Mouse (Mus musculus) forebrain, embryonic 15.5 days (tissue): ENCODE data around the gene Olfr1202. TPM values are rescaled to one million over a fixed set of nuclear protein-coding genes. Genes with fewer than 3 reads are reported as not detected.

Experiments used
- ATAC-seq: fragments of 200-750 bp; cut with Nextera tagmentation; replicated peaks from 2 replicates; pipeline ENCODE4 v1.8.0; 2017; ENCODE audit warnings: mild to moderate bottlenecking, moderate TSS enrichment, moderate library complexity
- H3K27ac ChIP-seq: fragments of 300-500 bp; sonication (generic); replicated peaks from 2 replicates; pipeline ENCODE4 v1.5.1; 2015; ENCODE audit warnings: mild to moderate bottlenecking, inconsistent platforms
- H3K27me3 ChIP-seq: fragments of 300-500 bp; sonication (generic); 2 replicates; pipeline ENCODE4 v1.6.1; 2015; ENCODE audit warnings: inconsistent platforms
- H3K36me3 ChIP-seq: fragments of 300-500 bp; sonication (generic); 2 replicates; pipeline ENCODE4 v1.6.1; 2015; ENCODE audit warnings: mild to moderate bottlenecking, inconsistent platforms
- H3K4me1 ChIP-seq: fragments of 300-500 bp; sonication (generic); 2 replicates; pipeline ENCODE4 v1.6.1; 2015; ENCODE audit warnings: inconsistent platforms
- H3K4me2 ChIP-seq: fragments of 300-500 bp; sonication (generic); replicated peaks from 2 replicates; pipeline ENCODE4 v1.6.1; 2015; ENCODE audit warnings: mild to moderate bottlenecking, inconsistent platforms
- H3K4me3 ChIP-seq: fragments of 300-500 bp; sonication (generic); 2 replicates; pipeline ENCODE4 v1.5.1; 2015; ENCODE audit warnings: mild to moderate bottlenecking, inconsistent platforms
- H3K9ac ChIP-seq: fragments of 300-500 bp; sonication (generic); replicated peaks from 2 replicates; pipeline ENCODE4 v1.6.1; 2015; ENCODE audit warnings: mild to moderate bottlenecking, inconsistent platforms
- H3K9me3 ChIP-seq: fragments of 300-500 bp; sonication (generic); 2 replicates; pipeline ENCODE4 v1.6.1; 2016; ENCODE audit warnings: inconsistent platforms
- WGBS: fragments of 180-500 bp; shearing (Covaris S2); methylation state at CpG from one replicate; pipeline ENCODE4 v1.1.7; 2015; ENCODE audit warnings: mixed read lengths; 5-methylcytosine and 5-hydroxymethylcytosine counted together
- polyA plus RNA-seq: library from polyadenylated mRNA; unstranded; fragments of >200 nt; fragmentation: Nextera tagmentation; extraction: Ambion mirVana; gene quantifications from 2 replicates; pipeline ENCODE4 v1.2.1, GENCODE M21; 2015

The Olfr1202 gene
- not detected in 2 replicates for polyA plus RNA-seq

DNA sequence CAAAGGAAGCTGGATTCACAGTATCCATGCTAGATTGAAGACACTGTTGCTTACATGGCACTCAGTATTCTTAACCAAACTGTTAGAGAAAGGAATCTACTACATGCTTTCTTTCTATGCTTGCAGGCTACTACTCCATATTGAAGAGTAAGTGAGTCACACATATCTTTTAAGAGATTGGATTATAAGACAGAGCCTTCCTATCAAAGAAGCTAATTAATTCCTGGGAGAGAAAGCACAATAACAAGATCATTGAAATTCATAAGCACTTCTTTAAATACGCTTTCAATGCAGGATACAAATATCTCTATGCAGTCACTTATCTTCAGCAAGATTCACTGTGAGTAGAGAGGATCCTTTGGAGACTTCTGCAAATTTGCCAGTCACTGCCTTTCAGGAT lies at the start of gene Olfr1202:
Olfr1202 (plus strand) TSS at position 301 of the 400 bp plus-strand sequence.
- no peaks in the 10 kb centered on the region for H3K27me3 ChIP-seq
- no peaks in the 10 kb centered on the region for H3K9me3 ChIP-seq
- ATAC-seq: no peak
- WGBS: 71% methylated on average over 1 of the region's 1 CpGs
- no peak within 1 kb of the TSS for H3K4me3 ChIP-seq
- H3K27ac ChIP-seq: no peak within 1 kb of the TSS
- no peaks in the 10 kb centered on the region for H3K4me1 ChIP-seq
- no peak within 1 kb of the TSS for H3K9ac ChIP-seq
- H3K36me3 ChIP-seq: no peaks in the 10 kb centered on the region
- H3K4me2 ChIP-seq: no peak within 1 kb of the TSS

DNA sequence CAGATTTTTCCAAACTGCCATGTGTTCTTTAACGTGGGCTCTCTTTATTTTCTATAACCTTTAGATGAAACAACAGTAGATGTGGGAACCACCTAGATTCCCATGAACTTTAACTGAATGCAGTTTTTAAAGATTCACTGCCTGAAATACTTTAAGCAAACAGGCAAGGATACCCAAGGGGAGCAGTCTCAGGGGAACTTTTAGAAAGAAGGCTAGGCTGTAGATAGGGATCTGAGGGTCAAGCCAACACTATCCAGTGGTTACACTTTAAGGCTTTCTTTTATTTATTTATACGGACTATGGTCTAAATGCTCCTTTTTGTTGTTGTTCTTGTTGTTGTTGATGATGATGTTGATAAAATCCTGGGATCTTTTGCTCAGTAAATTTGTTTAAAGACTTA lies 43.9 kb upstream of the Olfr1202 start, which contains the start of gene Olfr1200:
Olfr1200 (minus strand) TSS at position 101 of the 400 bp plus-strand sequence.
- Histone ChIP-seq H3K27me3 (no peaks in the 10 kb centered on the region), H3K27ac (no peak within 1 kb of the TSS), H3K4me1 (no peaks in the 10 kb centered on the region), H3K4me2 (no peak within 1 kb of the TSS), H3K36me3 (no peaks in the 10 kb centered on the region), H3K9me3 (no peaks in the 10 kb centered on the region), H3K9ac (no peak within 1 kb of the TSS), H3K4me3 (no peak within 1 kb of the TSS)
- 82% methylated on average over 2 of the region's 2 CpGs for WGBS
- ATAC-seq: no peak

DNA sequence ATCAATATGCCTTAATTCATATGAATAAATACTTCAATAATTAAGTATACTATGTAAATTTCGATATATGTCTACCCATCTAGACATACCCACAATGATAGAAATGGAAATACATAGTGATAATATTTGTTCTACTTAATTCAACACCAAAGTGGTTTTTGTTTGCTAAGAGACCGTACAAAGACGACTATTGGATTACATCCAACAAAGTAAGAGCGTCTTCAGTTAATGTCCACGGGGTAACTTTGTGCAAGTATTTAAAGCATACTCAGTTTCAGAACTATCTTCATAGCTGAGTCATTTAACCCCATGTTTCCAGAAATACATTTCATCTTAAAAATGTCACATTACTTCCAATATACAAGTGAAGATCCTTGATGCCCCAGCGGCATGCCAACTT lies 21.6 kb upstream of the Olfr1202 start, which contains the start of gene Olfr1201:
Olfr1201 (plus strand) TSS at position 301 of the 400 bp plus-strand sequence.
- Histone ChIP-seq H3K4me3 (no peak within 1 kb of the TSS), H3K36me3 (no peaks in the 10 kb centered on the region), H3K4me2 (no peak within 1 kb of the TSS), H3K9ac (no peak within 1 kb of the TSS), H3K27me3 (no peaks in the 10 kb centered on the region), H3K9me3 (no peaks in the 10 kb centered on the region), H3K27ac (no peak within 1 kb of the TSS), H3K4me1 (no peaks in the 10 kb centered on the region)
- 88% methylated on average over 6 of the region's 6 CpGs for WGBS
- ATAC-seq: no peak

DNA sequence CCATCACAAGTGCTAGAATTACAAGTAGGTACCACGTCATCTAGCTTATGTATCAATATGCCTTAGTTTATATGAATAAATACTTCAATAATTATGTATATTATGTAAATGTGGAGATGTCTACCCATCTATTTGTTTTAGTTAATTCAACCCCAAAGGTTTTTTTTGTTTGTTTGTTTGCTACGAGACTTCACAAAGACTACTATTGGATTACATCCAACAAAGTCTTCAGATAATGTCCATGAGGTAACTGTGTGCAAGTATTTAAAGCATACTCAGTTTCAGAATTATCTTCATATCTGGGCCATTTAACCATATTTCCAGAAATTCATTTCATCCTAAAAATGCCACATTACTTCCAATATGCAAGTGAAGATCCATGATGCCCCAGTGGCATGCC lies 15.1 kb downstream of the Olfr1202 start, which contains the start of gene Olfr1205:
Olfr1205 (plus strand) TSS at position 301 of the 400 bp plus-strand sequence.
- no peak within 1 kb of the TSS for H3K4me2 ChIP-seq
- no peaks in the 10 kb centered on the region for H3K9me3 ChIP-seq
- no peak within 1 kb of the TSS for H3K4me3 ChIP-seq
- WGBS: 87% methylated on average over 2 of the region's 2 CpGs
- no peak within 1 kb of the TSS for H3K9ac ChIP-seq
- no peaks in the 10 kb centered on the region for H3K4me1 ChIP-seq
- H3K36me3 ChIP-seq: no peaks in the 10 kb centered on the region
- no peak within 1 kb of the TSS for H3K27ac ChIP-seq
- no peak for ATAC-seq
- no peaks in the 10 kb centered on the region for H3K27me3 ChIP-seq

DNA sequence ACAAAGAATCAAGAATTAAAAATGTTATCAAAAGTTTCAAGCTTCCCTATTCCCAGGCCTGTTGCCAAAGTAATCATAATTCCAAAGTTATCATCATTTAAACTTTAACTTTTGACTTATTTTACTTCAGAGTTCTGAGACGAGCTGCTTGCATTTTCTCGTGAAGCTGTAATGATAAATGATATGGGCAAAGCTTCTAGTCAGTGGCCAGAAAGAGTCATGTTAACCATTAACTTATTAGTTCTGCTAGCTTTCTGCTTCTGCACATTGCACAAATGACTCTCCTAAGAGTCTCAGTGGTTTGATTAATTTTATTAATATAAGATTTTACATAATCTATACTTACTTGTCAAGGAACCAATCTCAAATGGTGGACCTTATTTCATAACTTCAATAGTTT lies 24.2 kb downstream of the Olfr1202 start:
- no peak overlapping the region for H3K9ac ChIP-seq
- ATAC-seq: no peak
- no peak overlapping the region for H3K4me2 ChIP-seq
- H3K4me1 ChIP-seq: no peaks in the 10 kb centered on the region
- no peaks in the 10 kb centered on the region for H3K36me3 ChIP-seq
- H3K4me3 ChIP-seq: no peak overlapping the region
- WGBS: 92% methylated on average over 2 of the region's 2 CpGs
- H3K27ac ChIP-seq: no peak overlapping the region
- no peaks in the 10 kb centered on the region for H3K9me3 ChIP-seq
- no peaks in the 10 kb centered on the region for H3K27me3 ChIP-seq

DNA sequence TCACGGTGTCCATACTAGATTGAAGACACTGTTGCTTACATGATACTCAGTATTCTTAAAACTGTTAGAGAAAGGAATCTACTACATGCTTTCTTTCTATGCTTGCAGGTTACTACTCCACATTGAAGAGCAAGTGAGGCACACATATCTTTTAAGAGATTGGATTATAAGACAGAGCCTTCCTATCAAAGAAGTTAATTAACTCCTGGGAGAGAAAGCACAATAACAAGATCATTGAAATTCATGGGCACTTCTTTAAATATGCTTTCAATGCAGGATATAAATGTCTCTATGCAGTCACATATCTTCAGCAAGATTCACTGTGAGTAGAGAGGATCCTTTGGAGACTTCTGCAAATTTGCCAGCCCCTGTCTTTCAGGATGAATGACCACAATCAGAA lies 34.7 kb downstream of the Olfr1202 start, which contains the start of gene Olfr1204:
Olfr1204 (plus strand) TSS at position 301 of the 400 bp plus-strand sequence.
- Histone ChIP-seq H3K4me1 (no peaks in the 10 kb centered on the region), H3K4me3 (no peak within 1 kb of the TSS), H3K9ac (no peak within 1 kb of the TSS), H3K4me2 (no peak within 1 kb of the TSS), H3K9me3 (no peaks in the 10 kb centered on the region), H3K36me3 (no peaks in the 10 kb centered on the region), H3K27ac (no peak within 1 kb of the TSS), H3K27me3 (no peaks in the 10 kb centered on the region)
- WGBS: 96% methylated on average over 1 of the region's 1 CpGs
- no peak for ATAC-seq

DNA sequence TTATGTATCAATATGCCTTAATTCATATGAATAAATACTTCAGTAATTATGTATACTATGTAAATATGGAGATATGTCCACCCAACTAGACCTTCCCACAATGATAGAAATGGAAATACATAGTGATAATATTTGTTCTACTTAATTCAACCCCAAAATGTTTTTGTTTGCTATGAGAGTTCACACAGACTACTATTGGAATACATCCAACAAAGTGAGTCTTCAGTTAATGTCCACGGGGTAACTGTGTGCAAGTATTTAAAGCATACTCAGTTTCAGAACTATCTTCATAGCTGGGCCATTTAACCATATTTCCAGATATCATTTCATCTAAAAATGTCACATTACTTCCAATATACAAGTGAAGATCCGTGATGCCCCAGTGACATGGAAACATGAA lies 48.6 kb downstream of the Olfr1202 start, which contains the start of gene Olfr1206:
Olfr1206 (plus strand) TSS at position 301 of the 400 bp plus-strand sequence.
- Histone ChIP-seq H3K4me2 (no peak within 1 kb of the TSS), H3K27me3 (no peaks in the 10 kb centered on the region), H3K9me3 (no peaks in the 10 kb centered on the region), H3K36me3 (no peaks in the 10 kb centered on the region), H3K27ac (no peak within 1 kb of the TSS), H3K9ac (no peak within 1 kb of the TSS), H3K4me3 (no peak within 1 kb of the TSS), H3K4me1 (no peaks in the 10 kb centered on the region)
- no peak for ATAC-seq
- WGBS: 83% methylated on average over 2 of the region's 2 CpGs

Other genes with a start within 250 kb of the Olfr1202 start
- not detected in 2 replicates for gene Olfr1189, start 228.0 kb upstream of the Olfr1202 start, polyA plus RNA-seq
- gene Olfr1191-ps1, start 174.0 kb upstream of the Olfr1202 start, polyA plus RNA-seq: not detected in 2 replicates
- not detected in 2 replicates for gene Olfr1192-ps1, start 166.0 kb upstream of the Olfr1202 start, polyA plus RNA-seq
- gene Olfr1193, start 138.9 kb upstream of the Olfr1202 start, polyA plus RNA-seq: not detected in 2 replicates
- not detected in 2 replicates for gene Olfr1195, start 125.3 kb upstream of the Olfr1202 start, polyA plus RNA-seq
- gene Olfr1196, start 109.9 kb upstream of the Olfr1202 start, polyA plus RNA-seq: not detected in 2 replicates
- gene Olfr1197, start 82.1 kb upstream of the Olfr1202 start, polyA plus RNA-seq: not detected in 2 replicates
- not detected in 2 replicates for gene Olfr1198, start 63.1 kb upstream of the Olfr1202 start, polyA plus RNA-seq
- gene Olfr1199, start 54.0 kb upstream of the Olfr1202 start, polyA plus RNA-seq: not detected in 2 replicates
- gene Olfr1200, start 44.0 kb upstream of the Olfr1202 start, polyA plus RNA-seq: not detected in 2 replicates
- gene Olfr1201, start 21.5 kb upstream of the Olfr1202 start, polyA plus RNA-seq: not detected in 2 replicates
- not detected in 2 replicates for gene Olfr1205, start 15.2 kb downstream of the Olfr1202 start, polyA plus RNA-seq
- not detected in 2 replicates for gene Olfr1204, start 34.8 kb downstream of the Olfr1202 start, polyA plus RNA-seq
- not detected in 2 replicates for gene Olfr1206, start 48.7 kb downstream of the Olfr1202 start, polyA plus RNA-seq
- gene Olfr1208, start 87.8 kb downstream of the Olfr1202 start, polyA plus RNA-seq: not detected in 2 replicates
- gene Olfr1209, start 100.7 kb downstream of the Olfr1202 start, polyA plus RNA-seq: not detected in 2 replicates
- gene Olfr1211, start 123.6 kb downstream of the Olfr1202 start, polyA plus RNA-seq: not detected in 2 replicates
- gene Olfr1212, start 139.5 kb downstream of the Olfr1202 start, polyA plus RNA-seq: not detected in 2 replicates
- gene Gm13762, start 165.8 kb downstream of the Olfr1202 start, polyA plus RNA-seq: not detected in 2 replicates
- not detected in 2 replicates for gene Olfr1214, start 178.2 kb downstream of the Olfr1202 start, polyA plus RNA-seq
- not detected in 2 replicates for gene Olfr1215, start 192.5 kb downstream of the Olfr1202 start, polyA plus RNA-seq
- not detected in 2 replicates for gene Olfr1216, start 203.8 kb downstream of the Olfr1202 start, polyA plus RNA-seq
- gene Olfr1217, start 217.6 kb downstream of the Olfr1202 start, polyA plus RNA-seq: not detected in 2 replicates
- not detected in 2 replicates for gene Olfr1218, start 246.7 kb downstream of the Olfr1202 start, polyA plus RNA-seq